30 mouse cellular contexts compared by ENCODE assay signal in the genomic region with DNA sequence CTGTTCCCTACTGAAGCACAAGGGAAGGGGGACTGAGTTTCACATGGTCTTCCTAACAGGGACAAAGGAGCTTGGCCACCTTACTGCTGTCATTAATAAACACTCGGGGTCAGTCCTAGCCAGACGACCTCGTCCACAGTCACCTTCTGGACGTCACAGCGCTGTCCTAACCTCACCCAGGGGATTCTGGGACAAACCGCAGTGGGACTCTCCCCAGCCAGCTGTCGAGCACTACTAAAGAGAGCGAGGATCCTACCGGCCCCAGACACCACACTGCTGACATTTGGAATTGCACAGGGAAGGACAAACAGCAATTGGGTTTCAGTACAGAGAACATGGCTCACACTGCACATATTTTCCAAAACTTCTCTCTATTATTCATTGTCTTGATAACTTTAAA.
DNase-seq lines count a peak whose midpoint lies in the region; ATAC-seq and TF ChIP-seq lines count a peak whose summit lies in the region.
"Had no signal": no experiment of that assay in that cellular context is flagged by ENCODE, and none has a peak within 500 bp of the region (broad histone marks: within the 10 kb centered on the region; RNA-seq: fewer than 3 reads in every experiment).

No protein-coding gene starts in this region.

- 0 out of 2 replicates have a peak, but pooled peaks cover 8% of the 10 kb centered on the region for H3K9me3 ChIP-seq in forebrain, embryonic 13.5 days (replicated peaks)
- no peaks in the 10 kb centered on the region for H3K9me3 ChIP-seq in forebrain, embryonic 16.5 days (ENCODE audit: control insufficient read depth, low read length)
- H3K9me3 ChIP-seq in lung, embryonic 14.5 days (ENCODE audit: low read depth, low read length) = no peaks in the 10 kb centered on the region
- no peaks in the 10 kb centered on the region for H3K9me3 ChIP-seq in embryonic facial prominence, embryonic 15.5 days (replicated peaks)
- H3K9me3 ChIP-seq in hindbrain, postnatal 0 days (ENCODE audit: low read length) = no peaks in the 10 kb centered on the region
- H3K9me3 ChIP-seq: heart, embryonic 10.5 days; heart, embryonic 15.5 days; limb, embryonic 13.5 days; megakaryocyte, embryonic 14.5 days had no signal

- ATAC-seq in forebrain, embryonic 13.5 days = peak; percentile 21; the same call in 1 of the 2 replicates
- ATAC-seq in forebrain, embryonic 16.5 days = no peak
- peak; percentile 47; the same call in 1 of the 2 replicates for ATAC-seq in lung, embryonic 14.5 days (ENCODE audit: insufficient read depth)
- ATAC-seq in embryonic facial prominence, embryonic 15.5 days (ENCODE audit: insufficient number of reproducible peaks, low FRiP score, low TSS enrichment, low read depth) = peak; percentile 43; the same call in 1 of the 2 replicates
- ATAC-seq in hindbrain, postnatal 0 days = peak; percentile 51; the same call in 1 of the 2 replicates
- ATAC-seq: intestine, embryonic 16.5 days; Patski had no signal

- peaks cover 36% of the 10 kb centered on the region for H3K36me3 ChIP-seq in forebrain, embryonic 13.5 days (ENCODE audit: poor library complexity, severe bottlenecking)
- peaks cover 6% of the 10 kb centered on the region; the same call in 1 of the 2 replicates for H3K36me3 ChIP-seq in forebrain, embryonic 16.5 days (ENCODE audit: control insufficient read depth, insufficient read depth)
- no peaks in the 10 kb centered on the region for H3K36me3 ChIP-seq in lung, embryonic 14.5 days (ENCODE audit: insufficient read depth)
- peaks cover 11% of the 10 kb centered on the region for H3K36me3 ChIP-seq in embryonic facial prominence, embryonic 15.5 days
- no peaks in the 10 kb centered on the region for H3K36me3 ChIP-seq in hindbrain, postnatal 0 days (ENCODE audit: insufficient read depth, low read length)
- H3K36me3 ChIP-seq: heart, embryonic 15.5 days had no signal

- DNase-seq in lung, embryonic 14.5 days = no peak
- DNase-seq in lung, adult 2 months = no peak
- DNase-seq in hindbrain, postnatal 0 days (ENCODE audit: low spot score) = no peak
- DNase-seq in embryo, embryonic 10.5 days (ENCODE audit: low spot score) = no peak
- DNase-seq: adrenal gland, postnatal 10 days; cerebellum, adult 11 months; cerebellum, adult 9-10 months; cerebellum, postnatal 36 days; embryo, embryonic 11 days; gastrocnemius, postnatal 25 days; heart, adult 11 months; kidney, adult 8-10 months; kidney, postnatal 4 days; lung, postnatal 36 days; right cerebral cortex, adult 18-20 months; spleen, adult 18-20 months; thymus, postnatal 36 days had no signal

- no peaks in the 10 kb centered on the region for H3K27me3 ChIP-seq in forebrain, embryonic 13.5 days
- H3K27me3 ChIP-seq in forebrain, embryonic 16.5 days (replicated peaks; ENCODE audit: control insufficient read depth, insufficient read depth, low read length) = no peaks in the 10 kb centered on the region
- no peaks in the 10 kb centered on the region for H3K27me3 ChIP-seq in lung, embryonic 14.5 days (ENCODE audit: insufficient read depth, low read length)
- H3K27me3 ChIP-seq in embryonic facial prominence, embryonic 15.5 days = no peaks in the 10 kb centered on the region
- H3K27me3 ChIP-seq in hindbrain, postnatal 0 days (ENCODE audit: insufficient read depth, low read length) = no peaks in the 10 kb centered on the region
- H3K27me3 ChIP-seq: heart, embryonic 15.5 days; limb, embryonic 13.5 days; megakaryocyte, embryonic 14.5 days; midbrain, embryonic 12.5 days; Patski had no signal

- no peak for TF ChIP-seq CTCF in lung, embryonic 14.5 days (IDR thresholded peaks at IDR 0.05; ENCODE audit: low read depth)
- no peak for TF ChIP-seq CTCF in lung, adult 2 months (IDR thresholded peaks at IDR 0.05; ENCODE audit: insufficient read depth, low read length)
- no peak for TF ChIP-seq CTCF in hindbrain, postnatal 0 days (IDR thresholded peaks at IDR 0.05; ENCODE audit: low read depth)

- no peak overlapping the region for H3K27ac ChIP-seq in forebrain, embryonic 13.5 days
- H3K27ac ChIP-seq in forebrain, embryonic 16.5 days (ENCODE audit: low read length) = no peak overlapping the region
- no peak overlapping the region for H3K27ac ChIP-seq in lung, embryonic 14.5 days (ENCODE audit: low read depth)
- no peak overlapping the region for H3K27ac ChIP-seq in embryonic facial prominence, embryonic 15.5 days (replicated peaks)
- H3K27ac ChIP-seq in hindbrain, postnatal 0 days = no peak overlapping the region
- H3K27ac ChIP-seq: heart, embryonic 10.5 days; heart, embryonic 15.5 days; kidney, postnatal 0 days; limb, embryonic 13.5 days; midbrain, embryonic 12.5 days had no signal

- H3K4me1 ChIP-seq in forebrain, embryonic 13.5 days = peaks cover 10% of the 10 kb centered on the region
- H3K4me1 ChIP-seq in forebrain, embryonic 16.5 days (replicated peaks; ENCODE audit: control insufficient read depth, insufficient read depth, low read length) = no peaks in the 10 kb centered on the region
- 0 out of 2 replicates have a peak, but pooled peaks cover 7% of the 10 kb centered on the region for H3K4me1 ChIP-seq in lung, embryonic 14.5 days (ENCODE audit: insufficient read depth)
- H3K4me1 ChIP-seq in lung, adult 2 months (ENCODE audit: control insufficient read depth, insufficient read depth, low read length) = no peaks in the 10 kb centered on the region
- 0 out of 2 replicates have a peak, but pooled peaks cover 2% of the 10 kb centered on the region for H3K4me1 ChIP-seq in embryonic facial prominence, embryonic 15.5 days
- H3K4me1 ChIP-seq in hindbrain, postnatal 0 days (ENCODE audit: insufficient read depth, low read length) = no peaks in the 10 kb centered on the region
- H3K4me1 ChIP-seq: heart, embryonic 10.5 days; heart, embryonic 15.5 days; midbrain, embryonic 12.5 days had no signal

- WGBS in forebrain, embryonic 13.5 days = 84% methylated on average over 9 of the region's 9 CpGs
- 72% methylated on average over 9 of the region's 9 CpGs for WGBS in forebrain, embryonic 16.5 days
- WGBS in lung, embryonic 14.5 days = 36% methylated on average over 9 of the region's 9 CpGs
- 52% methylated on average over 9 of the region's 9 CpGs for WGBS in lung, adult 2 months
- 78% methylated on average over 9 of the region's 9 CpGs for WGBS in embryonic facial prominence, embryonic 15.5 days
- WGBS in hindbrain, postnatal 0 days = 65% methylated on average over 9 of the region's 9 CpGs

- no peak overlapping the region for H3K4me2 ChIP-seq in forebrain, embryonic 13.5 days
- H3K4me2 ChIP-seq in forebrain, embryonic 16.5 days (ENCODE audit: low read length) = no peak overlapping the region
- H3K4me2 ChIP-seq in lung, embryonic 14.5 days = no peak overlapping the region
- H3K4me2 ChIP-seq in embryonic facial prominence, embryonic 15.5 days (replicated peaks) = no peak overlapping the region
- no peak overlapping the region for H3K4me2 ChIP-seq in hindbrain, postnatal 0 days (ENCODE audit: low read depth, low read length)
- H3K4me2 ChIP-seq: heart, embryonic 15.5 days; limb, embryonic 13.5 days; liver, embryonic 11.5 days; midbrain, embryonic 12.5 days had no signal

- no peak for TF ChIP-seq POLR2A in lung, adult 2 months (IDR thresholded peaks at IDR 0.05; ENCODE audit: borderline replicate concordance, extremely low read depth, low read depth, low read length)

- no peak overlapping the region for H3K9ac ChIP-seq in forebrain, embryonic 13.5 days
- H3K9ac ChIP-seq in forebrain, embryonic 16.5 days (replicated peaks; ENCODE audit: low read depth, low read length) = no peak overlapping the region
- no peak overlapping the region for H3K9ac ChIP-seq in lung, embryonic 14.5 days
- H3K9ac ChIP-seq in embryonic facial prominence, embryonic 15.5 days = no peak overlapping the region
- H3K9ac ChIP-seq in hindbrain, postnatal 0 days (replicated peaks; ENCODE audit: low read length) = no peak overlapping the region
- H3K9ac ChIP-seq: heart, embryonic 15.5 days; limb, embryonic 13.5 days; midbrain, embryonic 12.5 days had no signal

- H3K4me3 ChIP-seq in forebrain, embryonic 13.5 days = no peak overlapping the region
- no peak overlapping the region for H3K4me3 ChIP-seq in forebrain, embryonic 16.5 days (replicated peaks; ENCODE audit: low read length)
- no peak overlapping the region for H3K4me3 ChIP-seq in lung, embryonic 14.5 days (ENCODE audit: low read depth, low read length)
- no peak overlapping the region for H3K4me3 ChIP-seq in lung, adult 2 months (replicated peaks; ENCODE audit: extremely low read depth, low read depth, low read length)
- no peak overlapping the region for H3K4me3 ChIP-seq in embryonic facial prominence, embryonic 15.5 days (replicated peaks)
- no peak overlapping the region for H3K4me3 ChIP-seq in hindbrain, postnatal 0 days (ENCODE audit: low read length)
- H3K4me3 ChIP-seq: heart, embryonic 10.5 days; heart, embryonic 15.5 days; limb, embryonic 13.5 days; megakaryocyte, embryonic 14.5 days; midbrain, embryonic 12.5 days; myocyte had no signal
